Mouse (Mus musculus): ENCODE results near the gene Zp3.
A peak's percentile ranks its signal among the peaks of the same experiment; 100 is the strongest.

- TF ChIP-seq POLR2A (IDR thresholded peaks at IDR 0.05; ENCODE audit: low read depth, low read length) (no peak), CTCF (IDR thresholded peaks at IDR 0.05; ENCODE audit: extremely low read depth, insufficient read length, insufficient replicate concordance, low read depth, low read length) (peak; percentile 61; the same call in 1 of the 2 replicates)
Measured at GRCm38 (mm10) chr5:135966866-135967265, 13.0 kb upstream of the Zp3 start.

All from small intestine, adult 2 months (tissue).